Mouse (Mus musculus): ENCODE results near the gene Rnf146. TPM values are rescaled to one million over a fixed set of nuclear protein-coding genes. Genes with fewer than 3 reads are reported as not detected.

Rnf146 gene
- polyA plus RNA-seq, 1 experiment from 2014 or later = 78.9 TPM

- H3K27ac ChIP-seq (ENCODE audit: low read depth, low read length) = no peak overlapping the region
- H3K4me1 ChIP-seq (ENCODE audit: control insufficient read depth, insufficient read depth, low read depth, low read length) = no peaks in the 10 kb centered on the region
- H3K4me3 ChIP-seq (ENCODE audit: low read length) = no peak overlapping the region
- ATAC-seq = no peak
- no peak overlapping the region for H3K4me2 ChIP-seq (ENCODE audit: low read length)
- H3K9ac ChIP-seq (ENCODE audit: low read depth, low read length) = no peak overlapping the region
- no peaks in the 10 kb centered on the region for H3K27me3 ChIP-seq (replicated peaks; ENCODE audit: control insufficient read depth, insufficient read depth, low read length)
- 95% methylated on average over 4 of the region's 4 CpGs for WGBS
- H3K9me3 ChIP-seq (ENCODE audit: control insufficient read depth, low read length) = no peaks in the 10 kb centered on the region
- H3K36me3 ChIP-seq (ENCODE audit: control insufficient read depth, insufficient read depth, low read length) = no peaks in the 10 kb centered on the region
Observed at GRCm38 (mm10) chr10:29302230-29302629, 60.0 kb downstream of the Rnf146 start.

Other genes starting within 250 kb of the Rnf146 start
- gene Soga3, start 218.6 kb downstream of the Rnf146 start, polyA plus RNA-seq (2015; fragmentation: Nextera tagmentation; extraction: Ambion mirVana) = 114 and 139 TPM in 2 replicates
- gene Gm49353, start 163.5 kb downstream of the Rnf146 start, polyA plus RNA-seq (2015; fragmentation: Nextera tagmentation; extraction: Ambion mirVana) = 7.8 and 9.4 TPM in 2 replicates
- 26.3 and 26.6 TPM in 2 replicates for gene 9330159F19Rik, start 150.8 kb downstream of the Rnf146 start, polyA plus RNA-seq (2015; fragmentation: Nextera tagmentation; extraction: Ambion mirVana)
- gene Echdc1, start 49.3 kb downstream of the Rnf146 start, polyA plus RNA-seq (2015; fragmentation: Nextera tagmentation; extraction: Ambion mirVana) = 35.5 and 37.9 TPM in 2 replicates
- gene Rspo3, start 173.4 kb upstream of the Rnf146 start, polyA plus RNA-seq (2015; fragmentation: Nextera tagmentation; extraction: Ambion mirVana) = 2.0 and 2.7 TPM in 2 replicates